Mouse (Mus musculus): ENCODE data around the gene P2ry6. TPM values are rescaled to one million over a fixed set of nuclear protein-coding genes. Genes with fewer than 3 reads are reported as not detected.

P2ry6 gene
- total RNA-seq, 2 experiments from 2014 or later = not detected

DNA sequence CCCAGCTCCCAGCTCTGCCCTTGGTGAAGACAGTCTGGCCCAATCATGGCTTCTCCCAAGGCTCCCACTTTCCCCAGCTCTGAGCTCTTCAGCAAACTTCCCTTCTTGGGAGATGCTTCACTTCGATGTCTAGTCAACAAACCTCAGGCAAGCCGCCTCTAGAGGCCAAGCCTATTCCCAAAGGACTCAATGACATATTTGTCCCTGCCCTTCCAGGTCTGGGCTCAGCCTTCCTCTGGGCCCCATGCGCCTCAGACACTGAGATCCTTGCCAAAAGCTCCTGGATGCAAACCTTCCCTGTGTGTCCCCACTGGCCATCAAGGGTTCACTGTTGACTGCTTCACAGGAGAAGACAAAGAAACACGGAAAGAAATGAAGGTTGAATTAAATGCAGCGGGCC lies 53.2 kb downstream of the P2ry6 start:
- ATAC-seq (replicated peaks; ENCODE audit: poor library complexity, severe bottlenecking) = no peak

DNA sequence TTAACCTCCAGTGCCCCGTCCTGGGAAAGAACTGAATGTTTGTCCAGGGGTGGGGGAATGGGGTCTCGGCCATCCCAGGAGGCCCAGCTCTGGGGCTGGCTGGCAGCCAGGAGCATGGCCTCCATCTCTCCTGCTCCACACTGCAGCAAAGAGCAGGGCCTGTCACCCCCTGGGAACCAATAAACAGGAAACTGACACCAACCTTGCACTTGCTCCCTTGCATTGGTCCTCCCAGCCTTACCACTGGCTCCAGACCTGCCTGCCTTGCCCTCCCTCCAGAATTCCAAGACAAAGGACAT lies 54.7 kb downstream of the P2ry6 start:
- no peak for ATAC-seq (replicated peaks; ENCODE audit: poor library complexity, severe bottlenecking)

DNA sequence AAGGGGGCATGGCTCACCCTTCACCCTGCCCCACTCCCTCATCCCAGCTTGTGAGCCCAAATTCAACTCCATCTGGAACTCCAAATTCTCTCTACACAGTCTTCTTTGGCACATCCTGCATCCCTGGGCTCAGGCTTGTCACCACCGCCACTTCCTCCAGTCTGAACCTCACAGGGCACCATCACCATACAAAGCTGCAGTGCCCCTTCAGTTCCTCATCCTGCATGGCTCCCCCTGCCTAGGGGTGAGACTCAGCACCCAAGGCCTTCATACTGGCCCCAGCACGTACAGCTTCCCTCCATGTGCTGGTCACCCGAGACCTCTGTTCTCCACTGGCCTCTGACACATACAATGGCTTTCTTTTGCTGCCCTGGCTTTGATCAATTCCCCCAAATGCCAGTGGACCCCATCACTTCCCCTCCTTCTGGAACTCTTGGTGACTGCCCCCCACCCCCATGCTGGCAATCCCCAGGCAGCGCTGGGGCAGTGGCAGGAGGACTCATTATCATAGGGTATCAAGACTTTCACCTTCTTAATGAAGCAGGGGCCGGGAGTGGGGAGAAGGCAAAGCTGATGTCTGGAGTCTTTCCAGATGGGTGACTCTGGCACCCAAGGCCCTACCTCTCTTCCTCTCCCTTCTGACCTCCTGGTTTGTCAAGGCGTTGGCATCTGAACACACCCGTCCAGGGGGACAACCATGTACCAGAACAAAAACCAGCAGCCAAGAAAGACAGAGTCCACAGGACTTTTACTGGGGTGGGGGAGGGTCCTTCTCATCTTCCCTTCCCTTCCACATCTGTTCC lies 55.2 kb downstream of the P2ry6 start:
- peak; percentile 55; the same call in 1 of the 2 replicates for ATAC-seq (replicated peaks; ENCODE audit: poor library complexity, severe bottlenecking)

- no peak for ATAC-seq (replicated peaks; ENCODE audit: poor library complexity, severe bottlenecking)
Measured at GRCm38 (mm10) chr7:100918176-100918575, 56.3 kb downstream of the P2ry6 start.

DNA sequence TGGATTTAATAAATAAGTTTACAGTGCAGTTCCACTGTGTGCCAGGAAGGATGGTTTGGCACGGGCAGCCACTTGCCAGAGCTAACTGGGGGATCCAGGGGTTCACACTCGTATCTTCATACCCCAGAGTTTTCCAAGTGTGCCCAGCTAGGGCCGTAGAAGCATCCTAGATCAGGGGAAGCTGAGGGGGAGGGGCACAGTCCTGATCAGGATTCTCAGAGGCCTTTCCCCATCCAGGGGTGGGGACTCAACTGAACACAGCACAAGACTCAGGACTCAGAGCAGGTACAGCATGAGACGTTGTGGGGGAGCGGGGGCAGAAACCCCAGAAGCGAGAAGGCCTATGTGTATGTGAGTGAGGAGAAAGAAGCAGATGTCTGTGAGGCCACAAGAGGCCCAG lies 56.7 kb downstream of the P2ry6 start:
- ATAC-seq (replicated peaks; ENCODE audit: poor library complexity, severe bottlenecking) = no peak

- ATAC-seq (replicated peaks; ENCODE audit: poor library complexity, severe bottlenecking) = no peak
Measured at GRCm38 (mm10) chr7:100916526-100916925, 57.9 kb downstream of the P2ry6 start.

GRCm38 (mm10) chr7:100915204-100915603 lies 59.2 kb downstream of the P2ry6 start:
- ATAC-seq (replicated peaks; ENCODE audit: poor library complexity, severe bottlenecking) = no peak

DNA sequence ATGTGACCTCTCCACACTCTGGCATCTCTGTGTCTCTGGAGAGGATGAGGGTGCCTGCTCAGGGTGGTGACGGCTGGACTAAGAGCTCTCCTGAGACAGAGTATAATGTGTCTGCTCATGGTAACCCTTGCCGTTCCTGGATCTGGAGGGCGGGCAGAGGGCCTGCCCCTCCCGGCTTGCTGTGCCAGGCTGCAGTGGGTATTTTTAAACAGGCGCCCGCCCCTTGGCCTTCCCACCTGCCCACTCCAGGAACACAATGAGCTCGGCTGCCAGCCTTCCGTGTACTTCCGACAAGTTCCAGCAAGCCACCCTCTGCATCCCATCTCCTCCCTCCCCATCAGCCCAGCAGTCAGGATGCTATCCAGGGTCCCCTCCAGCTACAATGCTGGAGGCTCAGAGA lies 62.7 kb downstream of the P2ry6 start:
- ATAC-seq (replicated peaks; ENCODE audit: poor library complexity, severe bottlenecking) = no peak

DNA sequence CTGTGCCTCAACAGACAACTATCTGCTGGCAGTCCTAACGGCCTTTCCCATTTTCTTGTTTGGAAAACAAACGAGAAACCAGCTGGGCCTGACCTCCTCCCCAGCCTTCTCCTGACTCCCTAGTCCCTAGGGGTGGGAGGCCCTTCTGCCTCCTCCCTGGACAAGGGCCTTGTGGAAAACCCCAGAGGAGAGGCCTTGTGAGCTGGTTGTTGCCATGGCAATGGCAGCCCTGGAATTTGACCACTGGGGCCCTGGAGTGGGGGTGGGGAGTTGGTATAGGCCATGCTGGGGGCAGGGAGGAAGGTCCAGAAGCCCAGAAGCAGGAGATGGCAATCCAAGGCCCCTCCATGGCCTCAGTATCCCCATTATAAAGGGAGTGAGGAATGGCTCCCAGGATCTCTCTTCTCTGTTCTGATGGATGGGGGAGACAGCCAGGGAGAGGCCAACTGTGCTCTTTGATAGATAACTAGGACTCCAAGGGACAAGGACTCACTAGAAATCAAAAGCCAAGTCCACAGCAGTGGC lies 63.1 kb downstream of the P2ry6 start:
- no peak for ATAC-seq (replicated peaks; ENCODE audit: poor library complexity, severe bottlenecking)

GRCm38 (mm10) chr7:100908567-100908966 lies 65.9 kb downstream of the P2ry6 start:
- no peak for ATAC-seq (replicated peaks; ENCODE audit: poor library complexity, severe bottlenecking)

GRCm38 (mm10) chr7:100908061-100908460 lies 66.4 kb downstream of the P2ry6 start:
- ATAC-seq (replicated peaks; ENCODE audit: poor library complexity, severe bottlenecking) = no peak

DNA sequence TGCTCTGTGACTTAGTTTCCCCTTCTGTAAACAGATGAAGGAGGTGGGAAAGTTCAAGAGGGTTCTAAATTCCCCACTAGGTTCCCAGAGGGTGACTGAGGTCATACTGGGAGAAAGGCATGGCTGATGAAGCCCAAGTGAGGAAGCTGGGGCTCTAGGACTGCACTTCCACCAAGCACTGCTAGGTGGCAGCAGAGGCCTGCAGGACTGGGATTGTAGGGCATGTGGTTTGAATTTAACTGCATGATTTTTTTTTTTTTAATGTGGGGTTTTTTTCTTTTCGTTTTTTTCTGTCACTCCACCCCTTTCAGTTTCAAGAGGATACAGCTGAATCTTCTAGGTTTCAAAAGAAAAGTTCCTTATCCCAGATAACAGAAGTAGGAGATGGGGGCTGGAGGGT lies 67.2 kb downstream of the P2ry6 start:
- ATAC-seq (replicated peaks; ENCODE audit: poor library complexity, severe bottlenecking) = peak; percentile 87

- no peak for ATAC-seq (replicated peaks; ENCODE audit: poor library complexity, severe bottlenecking)
Measured at GRCm38 (mm10) chr7:100906029-100906789, 68.2 kb downstream of the P2ry6 start.

GRCm38 (mm10) chr7:100905037-100905436 lies 69.4 kb downstream of the P2ry6 start:
- no peak for ATAC-seq (replicated peaks; ENCODE audit: poor library complexity, severe bottlenecking)

GRCm38 (mm10) chr7:100904612-100905011 lies 69.8 kb downstream of the P2ry6 start:
- no peak for ATAC-seq (replicated peaks; ENCODE audit: poor library complexity, severe bottlenecking)

DNA sequence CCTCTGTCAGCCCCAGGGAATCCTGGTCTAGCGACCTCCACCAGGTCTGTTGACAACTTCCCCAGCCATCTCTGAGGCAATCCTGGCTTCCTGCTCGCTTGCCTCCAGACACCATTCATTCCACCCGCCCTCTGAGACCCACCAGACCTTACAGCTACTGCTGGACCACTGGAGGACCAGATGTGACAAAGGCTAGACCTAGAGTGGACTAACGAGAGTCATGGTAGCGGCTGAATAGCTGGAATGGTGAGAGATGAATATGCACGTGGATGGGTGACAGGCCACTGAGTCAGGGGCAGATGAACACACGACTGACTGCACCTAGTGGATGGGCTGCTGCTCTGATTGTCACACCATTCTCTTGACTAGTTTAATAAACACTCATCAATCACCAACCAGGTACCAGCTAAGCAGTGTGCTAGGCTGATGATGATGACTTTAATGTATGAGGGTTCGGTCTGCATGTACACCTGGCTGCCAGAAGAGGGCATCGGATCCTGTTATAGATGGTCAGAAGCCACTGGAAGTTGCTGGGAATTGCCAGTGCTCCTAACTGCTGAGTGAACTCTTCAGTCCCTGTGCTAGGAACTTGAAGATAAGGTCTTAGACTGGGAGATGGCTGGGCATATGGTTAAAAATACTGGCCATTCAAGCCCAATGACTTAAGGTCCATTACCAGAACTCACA lies 71.9 kb downstream of the P2ry6 start:
- no peak; the same call in 1 of the 2 replicates for ATAC-seq (replicated peaks; ENCODE audit: poor library complexity, severe bottlenecking)

DNA sequence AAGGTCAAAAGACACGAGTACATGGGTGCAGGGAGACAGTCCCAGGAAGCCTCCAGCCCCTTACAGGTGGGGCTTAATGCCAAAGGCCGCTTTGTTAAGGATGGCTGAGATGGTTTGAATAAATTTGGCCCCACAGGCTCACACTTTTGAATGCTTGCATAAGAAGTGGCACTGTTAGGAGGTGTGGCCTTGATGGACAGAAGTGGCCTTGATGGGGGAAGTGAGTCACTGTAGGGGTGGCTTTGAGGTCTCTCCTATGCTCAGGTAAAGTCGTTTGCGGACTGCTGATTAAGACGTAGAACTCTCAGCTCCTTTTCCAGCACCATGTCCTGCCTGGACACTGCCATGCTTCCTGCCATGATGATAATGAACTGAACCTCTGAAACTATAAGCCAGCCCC lies 76.6 kb downstream of the P2ry6 start:
- no peak for ATAC-seq (replicated peaks; ENCODE audit: poor library complexity, severe bottlenecking)

- ATAC-seq (replicated peaks; ENCODE audit: poor library complexity, severe bottlenecking) = peak; percentile 60
Measured at GRCm38 (mm10) chr7:100894833-100895226, 79.6 kb downstream of the P2ry6 start.

DNA sequence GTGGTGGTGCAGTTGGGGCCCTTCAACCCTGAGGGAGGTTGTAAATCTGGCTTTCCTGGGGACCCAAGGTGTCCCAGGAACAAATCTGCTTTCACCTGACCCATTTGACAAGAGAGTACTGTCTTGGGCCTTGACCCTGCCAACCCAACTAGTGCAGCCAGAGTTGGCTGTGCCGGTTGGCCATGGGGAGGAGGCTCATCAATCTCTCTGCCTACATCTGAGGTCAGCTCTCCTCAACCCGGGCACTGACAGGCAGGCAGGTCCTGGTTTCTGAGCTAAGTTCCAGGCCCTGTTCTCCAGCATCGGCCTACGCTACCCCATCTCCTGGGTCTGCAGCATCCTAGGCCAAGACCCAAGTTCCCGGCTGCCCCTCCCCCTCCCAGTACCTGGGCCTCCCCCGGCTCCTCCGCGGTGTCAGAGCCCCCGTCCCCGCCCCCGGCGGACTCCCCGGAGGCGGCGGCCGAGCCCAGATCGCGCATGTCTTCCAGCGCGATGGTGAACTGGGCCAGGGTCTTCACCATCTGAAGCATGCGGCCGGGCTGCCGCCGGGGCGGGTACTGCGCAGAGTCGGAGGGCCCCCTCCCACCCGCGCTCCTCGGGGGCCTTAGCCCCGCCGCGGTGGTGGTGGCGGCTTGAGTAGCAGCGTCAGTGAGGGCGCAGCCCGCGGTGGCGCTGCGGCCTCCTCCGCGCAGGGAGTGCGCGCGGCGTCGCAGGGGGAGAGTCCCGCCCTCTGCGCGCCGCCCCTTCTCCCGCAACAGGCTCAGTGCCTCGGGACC lies 80.2 kb downstream of the P2ry6 start:
- peak; percentile 76 for ATAC-seq (replicated peaks; ENCODE audit: poor library complexity, severe bottlenecking)
